Mouse (Mus musculus) erythroblast, embryonic 14.5 days (primary cell): ENCODE measurements around the gene Tasp1. TPM values are rescaled to one million over a fixed set of nuclear protein-coding genes. Genes with fewer than 3 reads are reported as not detected.
"Not testable (repeated sequence)": the region's sequence is repeated elsewhere in the genome, so short reads cannot be mapped to it uniquely, and the experiment has no call there.

Source experiments
- H3K27me3 ChIP-seq: 2 replicates; pipeline ENCODE4 v1.6.1; 2012; ENCODE audit warnings: inconsistent platforms; ENCODE audit not compliant: control insufficient read depth
- H3K36me3 ChIP-seq: 2 replicates; pipeline ENCODE4 v1.6.1; 2012; ENCODE audit warnings: mild to moderate bottlenecking, inconsistent platforms; ENCODE audit not compliant: control insufficient read depth
- H3K4me1 ChIP-seq: 2 replicates; pipeline ENCODE4 v1.6.1; 2012; ENCODE audit warnings: inconsistent platforms; ENCODE audit not compliant: control insufficient read depth
- H3K4me3 ChIP-seq: replicated peaks from 2 replicates; pipeline ENCODE3; 2012; ENCODE audit warnings: moderate library complexity, mild to moderate bottlenecking, inconsistent platforms
- H3K9me3 ChIP-seq: 2 replicates; pipeline ENCODE4 v1.6.1; 2012; ENCODE audit warnings: low read length, inconsistent platforms, mixed read lengths; ENCODE audit not compliant: control insufficient read depth
- GATA1 ChIP-seq: IDR thresholded peaks from 2 replicates; pipeline ENCODE4 v1.6.1; 2012; ENCODE audit warnings: low read length, inconsistent platforms, mixed read lengths
- TAL1 ChIP-seq: IDR thresholded peaks from 3 replicates; pipeline ENCODE4 v1.6.1; 2012; ENCODE audit warnings: low read length, inconsistent platforms, mixed read lengths
- polyA plus RNA-seq: library from polyadenylated mRNA; stranded (reverse); fragments of >175 nt; gene quantifications from 2 replicates; pipeline ENCODE4 v1.2.3, GENCODE M21; 2012

Gene Tasp1
- polyA plus RNA-seq, 1 experiment, result 0.10 TPM

- H3K9me3 ChIP-seq, result no peaks in the 10 kb centered on the region
- no peak for TF ChIP-seq GATA1
- TF ChIP-seq TAL1, result no peak
- H3K27me3 ChIP-seq, result no peaks in the 10 kb centered on the region; the same call in 1 of the 2 replicates
- H3K4me1 ChIP-seq, result peaks cover 44% of the 10 kb centered on the region
- H3K36me3 ChIP-seq, result no peaks in the 10 kb centered on the region
- H3K4me3 ChIP-seq, result no peak overlapping the region
These were observed 29.4 kb upstream of the Tasp1 start for GRCm38 (mm10) chr2:140096034-140096433.

- Histone ChIP-seq H3K36me3 (no peaks in the 10 kb centered on the region), H3K4me3 (no peak overlapping the region), H3K27me3 (no peaks in the 10 kb centered on the region), H3K9me3 (no peaks in the 10 kb centered on the region), H3K4me1 (peaks cover 30% of the 10 kb centered on the region)
- TF ChIP-seq TAL1 (no peak), GATA1 (no peak)
These were observed 26.8 kb upstream of the Tasp1 start for GRCm38 (mm10) chr2:140093433-140093832.

GRCm38 (mm10) chr2:140084245-140084644 is 17.6 kb upstream of the Tasp1 start:
- Histone ChIP-seq H3K9me3 (no peaks in the 10 kb centered on the region), H3K4me3 (no peak overlapping the region), H3K4me1 (peaks cover 20% of the 10 kb centered on the region), H3K27me3 (no peaks in the 10 kb centered on the region), H3K36me3 (no peaks in the 10 kb centered on the region)
- no peak for TF ChIP-seq TAL1
- TF ChIP-seq GATA1, result no peak

- TF ChIP-seq GATA1, result no peak
- no peak for TF ChIP-seq TAL1
- no peak overlapping the region for H3K4me3 ChIP-seq
- peaks cover 20% of the 10 kb centered on the region for H3K4me1 ChIP-seq
- H3K36me3 ChIP-seq, result no peaks in the 10 kb centered on the region
- H3K27me3 ChIP-seq, result no peaks in the 10 kb centered on the region; the same call in 1 of the 2 replicates
- H3K9me3 ChIP-seq, result no peaks in the 10 kb centered on the region
These were observed 14.4 kb upstream of the Tasp1 start for GRCm38 (mm10) chr2:140080747-140081577.

GRCm38 (mm10) chr2:140079284-140079683 is 12.7 kb upstream of the Tasp1 start:
- H3K4me1 ChIP-seq, result peaks cover 18% of the 10 kb centered on the region
- not testable (repeated sequence) for H3K36me3 ChIP-seq, H3K9me3 ChIP-seq, H3K27me3 ChIP-seq, H3K4me3 ChIP-seq

GRCm38 (mm10) chr2:140078600-140079280 is 12.1 kb upstream of the Tasp1 start:
- TF ChIP-seq GATA1 (no peak), TAL1 (no peak)
- H3K4me3 ChIP-seq, result no peak overlapping the region
- peaks cover 16% of the 10 kb centered on the region for H3K4me1 ChIP-seq
- H3K36me3 ChIP-seq, result no peaks in the 10 kb centered on the region
- H3K27me3 ChIP-seq, result peaks cover 9% of the 10 kb centered on the region
- no peaks in the 10 kb centered on the region for H3K9me3 ChIP-seq

- H3K4me1 ChIP-seq, result peaks cover 16% of the 10 kb centered on the region
- no peak overlapping the region for H3K4me3 ChIP-seq
- TF ChIP-seq TAL1, result no peak
- no peak for TF ChIP-seq GATA1
- H3K27me3 ChIP-seq, result peaks cover 17% of the 10 kb centered on the region
- no peaks in the 10 kb centered on the region for H3K36me3 ChIP-seq
- H3K9me3 ChIP-seq, result no peaks in the 10 kb centered on the region
These were observed 10.9 kb upstream of the Tasp1 start for GRCm38 (mm10) chr2:140077476-140077875.

- peaks cover under 1% of the 10 kb centered on the region; the same call in 1 of the 2 replicates for H3K4me1 ChIP-seq
- no peaks in the 10 kb centered on the region for H3K36me3 ChIP-seq
- no peak overlapping the region for H3K4me3 ChIP-seq
- no peaks in the 10 kb centered on the region for H3K9me3 ChIP-seq
- TF ChIP-seq TAL1, result no peak
- no peak for TF ChIP-seq GATA1
- peaks cover 33% of the 10 kb centered on the region for H3K27me3 ChIP-seq
These were observed 8.5 kb upstream of the Tasp1 start for GRCm38 (mm10) chr2:140075150-140075549.

GRCm38 (mm10) chr2:140067516-140067915 is 911 bp upstream of the Tasp1 start:
- no peak for TF ChIP-seq GATA1
- TF ChIP-seq TAL1, result no peak
- Histone ChIP-seq H3K4me1 (peaks cover 41% of the 10 kb centered on the region), H3K36me3 (peaks cover 4% of the 10 kb centered on the region), H3K27me3 (peaks cover 21% of the 10 kb centered on the region), H3K9me3 (no peaks in the 10 kb centered on the region; the same call in 1 of the 2 replicates), H3K4me3 (peak overlapping the region; percentile 87)
